Comparison of ENCODE assay signal across 25 mouse cellular contexts in the genomic region with DNA sequence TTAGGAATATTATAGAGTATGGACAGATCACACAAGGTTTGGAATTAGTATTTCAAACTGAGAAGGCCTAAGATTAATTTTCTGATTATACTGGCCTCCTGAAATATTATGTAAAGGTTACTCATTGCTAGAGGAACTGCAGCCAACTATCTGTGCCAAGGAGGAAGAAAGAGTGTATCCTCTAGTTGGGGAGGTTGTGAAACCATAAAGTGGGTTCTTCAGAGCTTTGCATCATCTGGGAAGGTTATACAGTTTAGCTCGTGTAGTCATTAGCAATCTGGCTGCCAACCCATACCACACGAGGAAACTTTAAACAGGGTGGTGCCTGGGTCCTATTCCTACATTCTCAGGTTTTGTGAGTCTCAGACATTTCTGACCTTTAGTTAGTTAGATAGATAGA.
"Had no signal": no experiment of that assay in that cellular context is flagged by ENCODE, and none has a peak within 500 bp of the region (broad histone marks: within the 10 kb centered on the region; RNA-seq: fewer than 3 reads in every experiment).

No protein-coding gene starts in this region.

- H3K36me3 ChIP-seq: heart, embryonic 13.5 days; heart, embryonic 15.5 days; hindbrain, embryonic 13.5 days; hindbrain, embryonic 15.5 days; kidney, embryonic 15.5 days; limb, embryonic 10.5 days; limb, embryonic 12.5 days had no signal

- DNase-seq: gastrocnemius, postnatal 14 days; gastrocnemius, postnatal 36 days; heart, adult 11 months; heart, adult 2 months; heart, postnatal 14 days; heart, postnatal 36 days; kidney, adult 11 months; kidney, adult 2 months; kidney, adult 9 months; kidney, postnatal 14 days; kidney, postnatal 36 days; layer of hippocampus, adult 9-11 months; liver had no signal

- H3K27ac ChIP-seq: heart, adult 2 months; heart, embryonic 13.5 days; heart, embryonic 15.5 days; hindbrain, embryonic 13.5 days; hindbrain, embryonic 15.5 days; hindbrain, postnatal 0 days; kidney, embryonic 15.5 days; kidney, postnatal 0 days; left cerebral cortex, adult 2 months; limb, embryonic 10.5 days; limb, embryonic 12.5 days had no signal

- H3K4me2 ChIP-seq: heart, embryonic 11.5 days; heart, embryonic 13.5 days; heart, embryonic 15.5 days; hindbrain, embryonic 13.5 days; hindbrain, embryonic 15.5 days; kidney, embryonic 15.5 days; limb, embryonic 12.5 days had no signal

- H3K4me1 ChIP-seq: heart, embryonic 13.5 days; heart, embryonic 15.5 days; hindbrain, embryonic 13.5 days; hindbrain, embryonic 15.5 days; kidney, embryonic 15.5 days had no signal

- H3K4me3 ChIP-seq: heart, adult 2 months; heart, embryonic 13.5 days; heart, embryonic 15.5 days; hindbrain, embryonic 13.5 days; hindbrain, embryonic 15.5 days; kidney, embryonic 15.5 days; left cerebral cortex, adult 2 months; limb, embryonic 10.5 days; limb, embryonic 12.5 days had no signal

- H3K27me3 ChIP-seq: heart, embryonic 13.5 days; heart, embryonic 15.5 days; hindbrain, embryonic 15.5 days; kidney, embryonic 15.5 days; limb, embryonic 12.5 days had no signal

- H3K9me3 ChIP-seq: heart, embryonic 13.5 days; heart, embryonic 15.5 days; hindbrain, embryonic 13.5 days; hindbrain, embryonic 15.5 days; kidney, embryonic 15.5 days; limb, embryonic 10.5 days; limb, embryonic 12.5 days had no signal

- H3K9ac ChIP-seq: heart, embryonic 13.5 days; heart, embryonic 15.5 days; hindbrain, embryonic 13.5 days; hindbrain, embryonic 15.5 days; kidney, embryonic 15.5 days; limb, embryonic 12.5 days had no signal

- ATAC-seq: hindbrain, postnatal 0 days; intestine, embryonic 16.5 days had no signal
